ENCODE assay signal across 8 mouse cellular contexts in the genomic region with DNA sequence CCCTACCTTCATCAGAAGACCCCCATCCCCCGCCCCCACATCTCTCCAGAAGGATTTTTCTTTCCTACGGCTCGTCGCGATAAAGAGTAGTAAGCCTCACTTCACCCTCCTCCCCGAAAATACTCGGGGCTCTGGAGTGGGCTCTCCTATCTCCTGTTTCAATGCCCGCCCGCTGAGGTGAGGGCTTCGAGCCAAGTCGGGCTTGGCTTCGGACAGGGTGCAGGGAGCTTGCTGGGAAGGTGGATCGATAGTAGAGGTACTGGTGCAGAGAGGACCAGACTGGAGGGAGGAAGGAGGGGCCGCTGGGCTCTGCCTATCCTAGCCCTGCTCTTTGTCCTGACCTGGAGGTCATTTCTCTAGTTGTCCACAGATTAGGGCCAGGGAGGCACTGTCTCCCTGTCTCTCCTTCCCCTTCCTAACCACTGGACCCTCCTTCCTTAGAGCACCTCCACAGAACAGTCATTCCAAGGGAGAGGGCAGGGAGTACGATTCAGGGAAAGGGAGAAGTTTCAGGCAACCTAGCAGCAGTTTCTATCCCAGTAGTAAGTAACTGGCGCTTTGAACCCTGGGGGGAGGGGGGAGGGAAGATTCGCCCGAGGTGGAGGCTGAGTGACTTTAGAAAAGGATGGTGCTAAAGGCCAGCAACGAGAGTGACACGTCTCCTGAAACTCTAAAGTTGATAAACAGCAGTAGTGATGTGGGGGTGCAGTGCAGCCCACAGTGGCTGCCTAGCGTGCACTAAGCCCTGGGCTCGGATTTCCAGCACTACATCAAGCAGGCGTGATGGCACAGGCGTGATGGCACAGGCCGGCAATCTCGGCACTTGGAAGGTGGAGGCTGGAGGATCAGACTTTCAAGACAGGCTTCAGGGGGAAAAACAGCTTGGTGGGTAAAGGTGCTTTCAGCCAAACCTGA. TPM values are rescaled to one million over a fixed set of nuclear protein-coding genes. Genes with fewer than 3 reads are reported as not detected.
DNase-seq lines count a peak whose midpoint lies in the region; ATAC-seq lines count a peak whose summit lies in the region.

No protein-coding gene starts in this region.

- WGBS in heart, embryonic 14.5 days = 5% methylated on average over 26 of the region's 26 CpGs
- WGBS in macrophage (ENCODE audit: missing documents) = 25% methylated on average over 26 of the region's 26 CpGs

- ATAC-seq in heart, embryonic 14.5 days (ENCODE audit: insufficient number of reproducible peaks, insufficient read depth, low FRiP score, low read depth) = no peak
- ATAC-seq in frontal cortex, adult (ENCODE audit: low TSS enrichment) = no peak
- ATAC-seq in activated CD4-positive, CD25-positive, alpha-beta regulatory T cell, adult 4 months = no peak

- peak; percentile 43 for DNase-seq in right cerebral cortex, postnatal 4 days
- no peak for DNase-seq in right cerebral cortex, postnatal 14 days
- DNase-seq in embryo, embryonic 11 days = peak; percentile 67
- DNase-seq in kidney, postnatal 10 days = peak; percentile 66

- peak overlapping the region; percentile 86 for H3K4me2 ChIP-seq in heart, embryonic 14.5 days (ENCODE audit: low read length)

- peak overlapping the region; percentile 69 to 99 for H3K4me3 ChIP-seq in heart, embryonic 14.5 days (ENCODE audit: control insufficient read depth in 1 of 2, insufficient read depth in 1 of 2, low read depth in 1 of 2, low read length in 2 of 2)
- peak overlapping the region; percentile 75 for H3K4me3 ChIP-seq in macrophage (ENCODE audit: inconsistent target)

- peak overlapping the region; percentile 99 for H3K9ac ChIP-seq in heart, embryonic 14.5 days (ENCODE audit: low read length)

- no peaks in the 10 kb centered on the region for H3K9me3 ChIP-seq in heart, embryonic 14.5 days (ENCODE audit: control insufficient read depth, low read length)

- peaks cover 50% of the 10 kb centered on the region for H3K79me2 ChIP-seq in macrophage (ENCODE audit: inconsistent target)

- peak overlapping the region; percentile 97 for H3K27ac ChIP-seq in heart, embryonic 14.5 days (replicated peaks in 1 of 2; ENCODE audit: control insufficient read depth in 1 of 2, insufficient read depth in 1 of 2, low read depth in 2 of 2, low read length in 2 of 2)
- peak overlapping the region; percentile 99 for H3K27ac ChIP-seq in macrophage

- H3K36me3 ChIP-seq in heart, embryonic 14.5 days (ENCODE audit: control insufficient read depth, insufficient read depth, low read length) = no peaks in the 10 kb centered on the region
- no peaks in the 10 kb centered on the region for H3K36me3 ChIP-seq in macrophage (ENCODE audit: inconsistent target)

- H3K27me3 ChIP-seq in heart, embryonic 14.5 days (ENCODE audit: control insufficient read depth, insufficient read depth, low read length) = no peaks in the 10 kb centered on the region

- peaks cover 52 to 74% of the 10 kb centered on the region in 2 experiments for H3K4me1 ChIP-seq in heart, embryonic 14.5 days (ENCODE audit: control insufficient read depth in 2 of 2, insufficient read depth in 2 of 2, low read length in 2 of 2)

RNA-seq across cellular contexts. Expression of a gene that starts 1.1 kb away (rescaled TPM):
- polyA plus RNA-seq in heart, embryonic 14.5 days (2014; fragmentation: Nextera tagmentation; extraction: Ambion mirVana) = 41.8 and 46.8 TPM in 2 replicates
- total RNA-seq in macrophage (2018; cell fraction: chromatin; rRNA removed) = 100 to 1,000 TPM in 25 of 26 experiments, 10 to 100 TPM in 1; 97.4 to 591 (median 259) TPM
- total RNA-seq in macrophage (2018; cell fraction: cytosol; rRNA removed) = 100 to 1,000 TPM; 123 to 196 (median 163) TPM
- 100 to 1,000 TPM; 107 to 224 (median 158) TPM for total RNA-seq in macrophage (2018; cell fraction: nucleus; rRNA removed)
- 105 to 157 TPM (median 139 TPM) in 3 replicates for polyA plus RNA-seq in macrophage (2018)
- polyA plus RNA-seq in activated CD4-positive, CD25-positive, alpha-beta regulatory T cell, adult 4 months (2017; shearing (Covaris generic)) = 1 to 10 TPM; 6.7 to 7.4 TPM

RNA-seq across cellular contexts. Expression of a gene that starts 4.9 kb away (rescaled TPM):
- polyA plus RNA-seq in heart, embryonic 14.5 days (2014; fragmentation: Nextera tagmentation; extraction: Ambion mirVana) = 17.8 and 30.5 TPM in 2 replicates
- 10 to 100 TPM; 34.4 to 67.3 (median 48.2) TPM for total RNA-seq in macrophage (2018; cell fraction: chromatin; rRNA removed)
- 100 to 1,000 TPM in 8 of 26 experiments, 10 to 100 TPM in 18; 77.1 to 117 (median 93.5) TPM for total RNA-seq in macrophage (2018; cell fraction: cytosol; rRNA removed)
- 10 to 100 TPM; 48.1 to 87.5 (median 60.6) TPM for total RNA-seq in macrophage (2018; cell fraction: nucleus; rRNA removed)
- 93.4 to 103 TPM (median 95.6 TPM) in 3 replicates for polyA plus RNA-seq in macrophage (2018)
- 10 to 100 TPM; 57.1 to 80.8 TPM for polyA plus RNA-seq in activated CD4-positive, CD25-positive, alpha-beta regulatory T cell, adult 4 months (2017; shearing (Covaris generic))

RNA-seq across cellular contexts. Expression of a gene that starts 29.4 kb away (rescaled TPM):
- polyA plus RNA-seq in heart, embryonic 14.5 days (2014; fragmentation: Nextera tagmentation; extraction: Ambion mirVana) = 3.8 and 4.8 TPM in 2 replicates
- 1 to 10 TPM in 1 of 26 experiments, not detected in 25; 5.2 TPM for total RNA-seq in macrophage (2018; cell fraction: chromatin; rRNA removed)
- total RNA-seq in macrophage (2018; cell fraction: cytosol; rRNA removed) = not detected
- under 1 TPM in 1 of 26 experiments, not detected in 25; 0.72 TPM for total RNA-seq in macrophage (2018; cell fraction: nucleus; rRNA removed)
- polyA plus RNA-seq in macrophage (2018) = not detected in 3 replicates
- not detected for polyA plus RNA-seq in activated CD4-positive, CD25-positive, alpha-beta regulatory T cell, adult 4 months (2017; shearing (Covaris generic))

RNA-seq across cellular contexts. Expression of a gene that starts 54.7 kb away (rescaled TPM):
- polyA plus RNA-seq in heart, embryonic 14.5 days (2014; fragmentation: Nextera tagmentation; extraction: Ambion mirVana) = 132 and 148 TPM in 2 replicates
- 1,000 to 10,000 TPM in 11 of 26 experiments, 100 to 1,000 TPM in 15; 773 to 1,275 (median 979) TPM for total RNA-seq in macrophage (2018; cell fraction: chromatin; rRNA removed)
- 100 to 1,000 TPM in 24 of 26 experiments, 10 to 100 TPM in 2; 90.2 to 183 (median 118) TPM for total RNA-seq in macrophage (2018; cell fraction: cytosol; rRNA removed)
- 100 to 1,000 TPM; 424 to 709 (median 586) TPM for total RNA-seq in macrophage (2018; cell fraction: nucleus; rRNA removed)
- polyA plus RNA-seq in macrophage (2018) = 109 to 345 TPM (median 123 TPM) in 3 replicates
- polyA plus RNA-seq in activated CD4-positive, CD25-positive, alpha-beta regulatory T cell, adult 4 months (2017; shearing (Covaris generic)) = 100 to 1,000 TPM; 205 to 236 TPM
